Mouse (Mus musculus) mature B cell (primary cell): ENCODE data around the gene Pld1.

ENCODE experiments used
- in situ Hi-C: fragments of 300-500 bp; cut with MboI; formaldehyde crosslinking; loops from 2 replicates; pipeline ENCODE4 v1.14.3; 2019

The Pld1 gene

GRCm38 (mm10) chr3:28158006-28158405 lies 219.5 kb downstream of the Pld1 start:
- in situ Hi-C loops = loop anchor here (25.0 kb wide), 1 partner anchor 579 kb away; no protein-coding TSS in a partner anchor

GRCm38 (mm10) chr3:28158916-28159315 lies 220.4 kb downstream of the Pld1 start:
- in situ Hi-C loops = loop anchor here (25.0 kb wide), 1 partner anchor 578 kb away; no protein-coding TSS in a partner anchor

- in situ Hi-C loops = loop anchor here (25.0 kb wide), 1 partner anchor 575 kb away; no protein-coding TSS in a partner anchor
These were observed 223.9 kb downstream of the Pld1 start for GRCm38 (mm10) chr3:28162346-28162745.

GRCm38 (mm10) chr3:28164678-28165077 lies 226.2 kb downstream of the Pld1 start:
- in situ Hi-C loops = loop anchor here (25.0 kb wide), 1 partner anchor 573 kb away; no protein-coding TSS in a partner anchor

- in situ Hi-C loops = loop anchor here (25.0 kb wide), 1 partner anchor 572 kb away; no protein-coding TSS in a partner anchor
These were observed 227.1 kb downstream of the Pld1 start for GRCm38 (mm10) chr3:28165598-28165997.

- in situ Hi-C loops = loop anchor here (25.0 kb wide), 1 partner anchor 569 kb away; no protein-coding TSS in a partner anchor
These were observed 229.5 kb downstream of the Pld1 start for GRCm38 (mm10) chr3:28167796-28168505.

- in situ Hi-C loops = loop anchor here (25.0 kb wide), 1 partner anchor 566 kb away; no protein-coding TSS in a partner anchor
These were observed 232.6 kb downstream of the Pld1 start for GRCm38 (mm10) chr3:28170911-28171618.

GRCm38 (mm10) chr3:28175997-28176967 lies 237.8 kb downstream of the Pld1 start:
- in situ Hi-C loops = no loop called here

GRCm38 (mm10) chr3:28178333-28178732 lies 239.8 kb downstream of the Pld1 start:
- in situ Hi-C loops = no loop called here
